Mouse (Mus musculus) large intestine, adult 2 months (tissue): ENCODE measurements around the gene Wbp4. TPM values are rescaled to one million over a fixed set of nuclear protein-coding genes. Genes with fewer than 3 reads are reported as not detected.
"Not testable (repeated sequence)": the region's sequence is repeated elsewhere in the genome, so short reads cannot be mapped to it uniquely, and the experiment has no call there.

Experiments
- DNase-seq: peaks from one replicate; pipeline ENCODE4 v3.0.0-alpha.2; 2012; ENCODE audit warnings: low read depth, low spot score
- WGBS: fragments of 180-500 bp; shearing (Covaris S2); methylation state at CpG from one replicate; pipeline ENCODE4 v1.1.7; 2018; 5-methylcytosine and 5-hydroxymethylcytosine counted together
- polyA plus RNA-seq: library from polyadenylated mRNA; depleted of rRNA; stranded (reverse); fragments of >200 nt; gene quantifications from 2 replicates; pipeline ENCODE4 v1.2.3, GENCODE M21; 2012; rRNA removed

Wbp4 gene
- 2.4 and 3.5 TPM in 2 replicates for polyA plus RNA-seq

- under 1% methylated on average over 86 of the region's 86 CpGs for WGBS
- no peak for DNase-seq
These were observed at the start of gene Wbp4 for GRCm38 (mm10) chr14:79481339-79482151. Wbp4 (minus strand) TSS chr14:79481520.

GRCm38 (mm10) chr14:79530761-79531160, 49.4 kb upstream of the Wbp4 start:
- no peak for DNase-seq
- 77% methylated on average over 6 of the region's 6 CpGs for WGBS

GRCm38 (mm10) chr14:79529581-79530554, 48.5 kb upstream of the Wbp4 start:
- 70% methylated on average over 10 of the region's 10 CpGs for WGBS
- DNase-seq, result no peak

GRCm38 (mm10) chr14:79527704-79528103, 46.4 kb upstream of the Wbp4 start:
- 20% methylated on average over 6 of the region's 6 CpGs for WGBS
- DNase-seq, result no peak

GRCm38 (mm10) chr14:79526106-79526505, 44.8 kb upstream of the Wbp4 start:
- WGBS, result 89% methylated on average over 12 of the region's 12 CpGs
- DNase-seq, result not testable (repeated sequence)

- WGBS, result 64% methylated on average over 9 of the region's 9 CpGs
- DNase-seq, result no peak
These were observed 41.1 kb upstream of the Wbp4 start for GRCm38 (mm10) chr14:79522387-79522786.

GRCm38 (mm10) chr14:79521471-79522117, 40.3 kb upstream of the Wbp4 start:
- 36% methylated on average over 6 of the region's 6 CpGs for WGBS
- no peak for DNase-seq

- no peak for DNase-seq
These were observed 39.7 kb upstream of the Wbp4 start for GRCm38 (mm10) chr14:79521056-79521455.

GRCm38 (mm10) chr14:79520612-79521011, 39.3 kb upstream of the Wbp4 start:
- no peak for DNase-seq

More at GRCm38 (mm10) chr14:79521056-79521455, 39.7 kb upstream of the Wbp4 start:
- 34% methylated on average over 1 of the region's 1 CpGs for WGBS

- DNase-seq, result no peak
- 16% methylated on average over 1 of the region's 1 CpGs for WGBS
These were observed 38.3 kb upstream of the Wbp4 start for GRCm38 (mm10) chr14:79519663-79519975.

GRCm38 (mm10) chr14:79518761-79519662, 37.7 kb upstream of the Wbp4 start:
- DNase-seq, result no peak
- 20% methylated on average over 19 of the region's 19 CpGs for WGBS

- DNase-seq, result no peak
- WGBS, result 39% methylated on average over 2 of the region's 2 CpGs
These were observed 36.8 kb upstream of the Wbp4 start for GRCm38 (mm10) chr14:79518123-79518522.

- DNase-seq, result no peak
- WGBS, result 28% methylated on average over 8 of the region's 8 CpGs
These were observed 35.9 kb upstream of the Wbp4 start for GRCm38 (mm10) chr14:79517185-79517740.

- WGBS, result 23% methylated on average over 2 of the region's 2 CpGs
- no peak for DNase-seq
These were observed 35.4 kb upstream of the Wbp4 start for GRCm38 (mm10) chr14:79516751-79517150.

GRCm38 (mm10) chr14:79516243-79516610, 34.9 kb upstream of the Wbp4 start:
- no peak for DNase-seq
- 16% methylated on average over 5 of the region's 5 CpGs for WGBS

GRCm38 (mm10) chr14:79515511-79516242, 34.4 kb upstream of the Wbp4 start:
- DNase-seq, result no peak
- WGBS, result 22% methylated on average over 8 of the region's 8 CpGs

- DNase-seq, result no peak
- 22% methylated on average over 8 of the region's 8 CpGs for WGBS
These were observed 33.8 kb upstream of the Wbp4 start for GRCm38 (mm10) chr14:79515100-79515499.

- WGBS, result 86% methylated on average over 2 of the region's 2 CpGs
- DNase-seq, result no peak
These were observed 32.6 kb upstream of the Wbp4 start for GRCm38 (mm10) chr14:79513951-79514350.
